Mouse (Mus musculus) heart, embryonic 13.5 days (tissue): ENCODE results near the gene Txlna. TPM values are rescaled to one million over a fixed set of nuclear protein-coding genes. Genes with fewer than 3 reads are reported as not detected.

ENCODE experiments used
- ATAC-seq: fragments of 200-750 bp; cut with Nextera tagmentation; 2 replicates; pipeline ENCODE4 v1.8.0; 2017; ENCODE audit warnings: moderate TSS enrichment; ENCODE audit not compliant: insufficient number of reproducible peaks, low FRiP score, low TSS enrichment; ENCODE audit errors: extremely low read depth
- H3K27ac ChIP-seq: fragments of 300-500 bp; sonication (generic); replicated peaks from 2 replicates; pipeline ENCODE4 v1.5.1; 2015; ENCODE audit warnings: moderate library complexity, mild to moderate bottlenecking, inconsistent platforms
- H3K27me3 ChIP-seq: fragments of 300-500 bp; sonication (generic); replicated peaks from 2 replicates; pipeline ENCODE4 v1.6.1; 2015; ENCODE audit warnings: mild to moderate bottlenecking, inconsistent platforms
- H3K36me3 ChIP-seq: fragments of 300-500 bp; sonication (generic); 2 replicates; pipeline ENCODE4 v1.6.1; 2015; ENCODE audit warnings: mild to moderate bottlenecking, inconsistent platforms
- H3K4me1 ChIP-seq: fragments of 300-500 bp; sonication (generic); 2 replicates; pipeline ENCODE4 v1.6.1; 2015; ENCODE audit warnings: inconsistent platforms
- H3K4me2 ChIP-seq: fragments of 300-500 bp; sonication (generic); 2 replicates; pipeline ENCODE4 v1.6.1; 2015; ENCODE audit warnings: inconsistent platforms, mild to moderate bottlenecking, moderate library complexity
- H3K4me3 ChIP-seq: fragments of 300-500 bp; sonication (generic); 2 replicates; pipeline ENCODE4 v1.5.1; 2015; ENCODE audit warnings: moderate library complexity, mild to moderate bottlenecking, inconsistent platforms
- H3K9ac ChIP-seq: fragments of 300-500 bp; sonication (generic); 2 replicates; pipeline ENCODE4 v1.6.1; 2015; ENCODE audit warnings: inconsistent platforms, mild to moderate bottlenecking, moderate library complexity
- H3K9me3 ChIP-seq: fragments of 300-500 bp; sonication (generic); 2 replicates; pipeline ENCODE4 v1.6.1; 2016; ENCODE audit warnings: inconsistent platforms
- WGBS: fragments of 180-500 bp; shearing (Covaris S2); methylation state at CpG from one replicate; pipeline ENCODE4 v1.1.7; 2015; ENCODE audit warnings: mixed read lengths; 5-methylcytosine and 5-hydroxymethylcytosine counted together
- polyA plus RNA-seq: library from polyadenylated mRNA; unstranded; fragments of >200 nt; fragmentation: Nextera tagmentation; extraction: Ambion mirVana; gene quantifications from 2 replicates; pipeline ENCODE4 v1.2.1, GENCODE M21; 2015

Gene Txlna
- polyA plus RNA-seq, 1 experiment from 2014 or later, result 47.5 TPM

DNA sequence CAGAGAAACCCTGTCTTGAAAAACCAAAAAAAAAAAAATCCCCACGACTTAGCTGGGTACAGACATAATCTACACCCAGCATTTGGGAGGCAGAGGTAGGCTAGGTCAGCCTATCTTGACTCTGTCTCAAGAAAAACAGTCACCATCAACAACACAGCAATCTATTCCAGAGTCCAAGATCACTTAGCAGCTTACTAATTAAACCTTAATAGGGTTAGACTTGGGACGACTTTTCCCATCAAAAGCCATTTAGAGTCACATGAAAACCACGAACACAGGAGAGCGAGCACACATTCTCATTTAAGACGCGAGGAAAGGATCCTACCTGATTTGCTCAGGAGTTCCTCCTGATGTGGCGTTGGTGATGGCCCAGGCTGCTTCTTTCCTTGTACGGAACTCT, 9.5 kb upstream of the Txlna start:
- Histone ChIP-seq H3K9ac (no peak overlapping the region), H3K27ac (no peak overlapping the region), H3K4me3 (no peak overlapping the region), H3K9me3 (no peaks in the 10 kb centered on the region), H3K27me3 (no peaks in the 10 kb centered on the region), H3K4me2 (no peak overlapping the region), H3K36me3 (peaks cover 96% of the 10 kb centered on the region), H3K4me1 (no peaks in the 10 kb centered on the region)
- WGBS, result 93% methylated on average over 8 of the region's 8 CpGs
- no peak for ATAC-seq

DNA sequence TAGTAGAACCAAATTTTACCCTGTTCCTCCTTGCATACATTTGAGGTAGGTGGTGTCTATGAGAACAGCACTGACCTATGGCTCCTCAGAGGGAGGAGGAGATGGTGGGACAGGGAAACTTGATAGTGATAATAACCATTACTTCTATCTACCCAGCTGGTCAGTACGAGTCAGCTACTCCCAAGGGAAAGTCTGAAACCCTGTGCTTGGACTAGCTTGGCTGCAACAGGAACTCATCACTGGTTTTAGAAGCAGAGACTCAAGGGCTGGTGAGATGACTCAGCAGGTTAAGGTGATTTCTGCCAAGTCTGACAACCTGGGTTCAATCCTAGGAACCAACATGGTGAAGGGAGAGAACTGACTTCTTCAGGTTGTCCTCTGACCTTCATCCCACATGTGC, 7.8 kb upstream of the Txlna start:
- no peaks in the 10 kb centered on the region for H3K9me3 ChIP-seq
- no peak overlapping the region for H3K4me2 ChIP-seq
- ATAC-seq, result no peak
- no peaks in the 10 kb centered on the region for H3K27me3 ChIP-seq
- H3K27ac ChIP-seq, result no peak overlapping the region
- 82% methylated on average over 1 of the region's 1 CpGs for WGBS
- no peaks in the 10 kb centered on the region for H3K4me1 ChIP-seq
- peaks cover 96% of the 10 kb centered on the region for H3K36me3 ChIP-seq
- no peak overlapping the region for H3K9ac ChIP-seq
- H3K4me3 ChIP-seq, result no peak overlapping the region

DNA sequence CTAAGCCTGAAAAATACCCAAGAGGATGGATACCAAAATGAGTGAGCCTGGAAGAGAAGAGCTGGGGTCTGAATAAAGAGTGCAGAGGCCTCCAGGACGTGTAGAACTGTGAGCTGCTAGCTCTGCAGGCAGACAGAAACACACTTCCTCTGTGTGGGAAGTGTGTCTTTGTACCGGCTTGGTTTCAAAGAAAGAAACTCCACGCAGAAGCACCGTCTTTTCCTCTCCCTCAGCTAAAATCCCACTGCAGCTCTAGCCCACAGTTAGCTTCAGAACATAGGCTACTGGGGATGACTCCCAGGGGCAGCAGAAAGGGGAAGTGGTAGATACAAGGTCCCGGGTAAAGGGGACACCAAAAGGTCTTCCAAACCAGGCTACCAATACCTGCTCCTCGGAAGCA, 4.3 kb upstream of the Txlna start:
- H3K4me1 ChIP-seq, result peaks cover 6% of the 10 kb centered on the region; the same call in 1 of the 2 replicates
- no peak overlapping the region for H3K9ac ChIP-seq
- H3K36me3 ChIP-seq, result peaks cover 65% of the 10 kb centered on the region
- no peak overlapping the region for H3K4me2 ChIP-seq
- H3K27me3 ChIP-seq, result no peaks in the 10 kb centered on the region
- H3K4me3 ChIP-seq, result no peak overlapping the region
- no peaks in the 10 kb centered on the region for H3K9me3 ChIP-seq
- WGBS, result 86% methylated on average over 6 of the region's 6 CpGs
- ATAC-seq, result no peak
- no peak overlapping the region for H3K27ac ChIP-seq

DNA sequence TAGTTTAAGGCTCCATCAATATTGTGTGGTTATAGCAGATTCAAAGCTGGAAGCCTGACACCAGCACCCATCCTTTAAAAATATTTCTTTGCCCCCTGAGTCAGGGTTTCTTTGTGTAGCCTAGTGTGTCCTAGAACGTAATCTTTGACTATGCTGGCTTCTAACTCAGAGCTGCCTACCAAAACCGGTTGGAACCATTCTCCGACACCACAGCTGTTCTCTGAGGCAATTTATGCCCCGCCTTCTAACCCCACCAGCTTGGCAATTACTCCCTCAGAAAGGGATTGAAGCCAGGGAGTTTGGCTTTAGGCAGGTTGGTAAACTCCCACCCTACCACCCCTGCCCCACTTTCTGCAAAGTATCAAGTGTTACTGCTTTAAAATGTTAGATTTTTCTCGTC, 891 bp upstream of the Txlna start:
- Histone ChIP-seq H3K36me3 (peaks cover 58% of the 10 kb centered on the region), H3K9me3 (no peaks in the 10 kb centered on the region), H3K9ac (peak overlapping the region; percentile 55; the same call in 1 of the 2 replicates), H3K4me2 (peak overlapping the region; percentile 87), H3K27ac (no peak overlapping the region), H3K4me1 (peaks cover 28% of the 10 kb centered on the region), H3K27me3 (no peaks in the 10 kb centered on the region), H3K4me3 (peak overlapping the region; percentile 66; the same call in 1 of the 2 replicates)
- 60% methylated on average over 5 of the region's 5 CpGs for WGBS
- no peak for ATAC-seq

DNA sequence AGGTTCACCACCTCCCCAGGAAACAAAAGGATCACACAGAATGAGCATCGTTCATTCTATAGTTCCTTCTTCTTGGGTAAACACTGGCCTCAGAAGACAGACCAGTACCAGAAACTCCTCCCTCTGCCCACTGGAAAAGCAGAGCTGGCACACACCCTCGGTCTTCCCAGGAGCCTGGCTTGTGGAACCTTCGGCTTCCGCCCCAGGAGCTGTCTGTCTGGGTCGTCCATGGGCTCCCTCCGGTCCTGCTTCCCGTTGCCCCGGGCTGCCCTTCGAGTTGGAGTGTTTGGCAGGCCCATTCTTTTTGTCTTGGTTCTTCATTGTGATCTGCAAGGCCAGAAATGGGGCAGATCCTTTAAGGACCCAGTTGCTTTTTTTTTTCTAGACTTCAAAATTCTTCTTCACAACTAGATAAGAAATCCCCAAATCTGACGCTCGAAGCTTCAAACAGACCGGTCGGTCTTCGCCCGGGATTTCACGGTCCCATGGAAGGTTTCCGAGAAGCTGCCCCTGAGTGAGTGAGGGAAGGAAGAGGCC, 696 bp downstream of the Txlna start:
- no peak for ATAC-seq
- WGBS, result 6% methylated on average over 17 of the region's 17 CpGs
- H3K4me3 ChIP-seq, result peak overlapping the region; percentile 66
- no peaks in the 10 kb centered on the region for H3K9me3 ChIP-seq
- no peaks in the 10 kb centered on the region for H3K27me3 ChIP-seq
- H3K4me2 ChIP-seq, result peak overlapping the region; percentile 87
- peaks cover 28% of the 10 kb centered on the region for H3K4me1 ChIP-seq
- H3K27ac ChIP-seq, result peak overlapping the region; percentile 94
- H3K36me3 ChIP-seq, result peaks cover 58% of the 10 kb centered on the region
- peak overlapping the region; percentile 91 for H3K9ac ChIP-seq

DNA sequence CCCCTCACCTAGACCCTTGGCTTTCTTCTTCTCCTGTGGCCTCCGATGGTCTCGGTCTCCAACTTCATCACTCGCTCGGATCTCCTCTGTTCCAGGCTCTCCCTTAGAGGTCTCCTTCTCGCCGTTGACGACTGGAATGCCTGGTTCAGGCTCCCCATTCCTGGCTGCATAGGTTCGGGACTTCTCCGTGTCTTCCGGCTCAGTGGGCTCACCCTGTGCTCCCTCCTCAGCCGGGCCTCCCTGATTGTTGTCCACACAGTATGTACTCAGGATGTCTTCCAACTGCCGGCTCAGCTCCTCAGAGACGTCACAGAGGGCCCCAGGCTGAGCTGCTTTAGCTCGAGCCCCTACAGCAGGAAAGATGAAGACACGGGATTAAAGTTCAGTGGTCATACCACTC, 1.6 kb downstream of the Txlna start:
- Histone ChIP-seq H3K9me3 (no peaks in the 10 kb centered on the region), H3K27ac (no peak overlapping the region), H3K27me3 (no peaks in the 10 kb centered on the region), H3K9ac (peak overlapping the region; percentile 91), H3K4me3 (peak overlapping the region; percentile 66), H3K36me3 (peaks cover 58% of the 10 kb centered on the region), H3K4me1 (peaks cover 28% of the 10 kb centered on the region), H3K4me2 (peak overlapping the region; percentile 87)
- ATAC-seq, result no peak
- WGBS, result 81% methylated on average over 15 of the region's 15 CpGs

DNA sequence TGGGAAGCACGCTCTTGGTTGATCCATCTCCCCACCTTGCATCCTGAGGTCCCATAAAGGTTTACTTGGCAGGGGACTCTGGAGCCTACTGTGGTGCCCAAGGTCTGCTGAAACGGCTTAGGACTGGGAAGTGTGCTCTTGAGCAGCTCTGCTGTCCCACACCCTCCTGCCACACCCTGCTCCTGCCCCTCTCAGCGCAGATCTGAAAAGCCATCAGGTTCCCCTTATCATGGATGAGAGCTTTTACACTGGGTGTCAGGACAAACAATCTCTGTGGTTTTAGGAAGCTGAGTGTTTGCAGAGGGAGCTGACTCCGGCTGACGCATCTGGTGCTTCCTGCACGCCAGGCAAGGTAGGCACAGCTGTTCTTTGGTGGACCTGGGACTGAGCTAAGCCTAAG, 7.0 kb downstream of the Txlna start:
- Histone ChIP-seq H3K36me3 (peaks cover 99% of the 10 kb centered on the region), H3K27me3 (no peaks in the 10 kb centered on the region), H3K27ac (no peak overlapping the region), H3K9me3 (no peaks in the 10 kb centered on the region), H3K4me1 (peaks cover 9% of the 10 kb centered on the region), H3K4me3 (no peak overlapping the region), H3K9ac (no peak overlapping the region), H3K4me2 (no peak overlapping the region)
- no peak for ATAC-seq
- 84% methylated on average over 6 of the region's 6 CpGs for WGBS

DNA sequence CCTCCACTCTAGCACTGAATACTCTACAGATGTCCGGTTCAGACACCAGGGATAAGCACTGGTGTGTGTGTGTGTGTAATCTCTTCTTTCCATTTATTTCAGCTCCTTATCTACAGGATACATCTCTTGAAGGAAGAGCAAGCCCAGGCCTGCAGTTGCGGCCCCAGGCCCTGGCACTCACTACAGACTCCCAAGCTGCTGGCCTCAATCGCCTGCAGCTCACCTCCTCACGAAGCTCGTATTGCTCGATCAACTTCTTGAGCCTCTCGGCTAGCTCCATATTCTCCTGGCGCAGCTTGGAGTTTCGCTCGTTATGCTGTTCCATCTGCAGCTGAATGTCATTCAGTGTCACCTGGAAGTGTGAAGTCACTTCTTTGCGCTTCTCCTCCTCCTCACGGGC, 9.0 kb downstream of the Txlna start:
- no peaks in the 10 kb centered on the region for H3K9me3 ChIP-seq
- H3K27ac ChIP-seq, result no peak overlapping the region
- no peak for ATAC-seq
- no peak overlapping the region for H3K4me3 ChIP-seq
- H3K27me3 ChIP-seq, result no peaks in the 10 kb centered on the region
- WGBS, result 89% methylated on average over 12 of the region's 12 CpGs
- no peaks in the 10 kb centered on the region for H3K4me1 ChIP-seq
- no peak overlapping the region for H3K9ac ChIP-seq
- H3K36me3 ChIP-seq, result peaks cover 100% of the 10 kb centered on the region
- no peak overlapping the region for H3K4me2 ChIP-seq

DNA sequence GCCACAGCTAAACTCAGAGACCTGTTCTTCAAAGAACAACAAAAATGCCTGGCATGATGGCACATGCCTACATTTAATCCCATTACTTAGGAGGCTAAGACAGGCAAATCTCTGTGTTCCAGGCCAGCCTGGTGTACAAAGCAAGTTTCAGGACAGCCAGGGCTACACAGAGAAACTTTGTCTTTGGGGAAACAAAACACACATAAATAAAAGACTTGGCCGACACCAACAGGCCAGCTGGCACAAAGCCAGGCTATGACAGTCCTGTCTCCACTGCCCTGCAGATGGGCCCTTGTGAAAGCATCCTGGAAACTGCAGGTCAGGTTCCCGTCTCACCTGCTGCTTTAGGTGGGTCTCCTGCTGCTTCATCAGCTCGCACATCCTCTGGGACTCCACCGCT, 9.9 kb downstream of the Txlna start:
- Histone ChIP-seq H3K4me2 (no peak overlapping the region), H3K9me3 (no peaks in the 10 kb centered on the region), H3K9ac (no peak overlapping the region), H3K4me1 (peaks cover under 1% of the 10 kb centered on the region; the same call in 1 of the 2 replicates), H3K36me3 (peaks cover 100% of the 10 kb centered on the region), H3K27ac (no peak overlapping the region), H3K4me3 (no peak overlapping the region), H3K27me3 (no peaks in the 10 kb centered on the region)
- WGBS, result 85% methylated on average over 4 of the region's 4 CpGs
- ATAC-seq, result no peak

DNA sequence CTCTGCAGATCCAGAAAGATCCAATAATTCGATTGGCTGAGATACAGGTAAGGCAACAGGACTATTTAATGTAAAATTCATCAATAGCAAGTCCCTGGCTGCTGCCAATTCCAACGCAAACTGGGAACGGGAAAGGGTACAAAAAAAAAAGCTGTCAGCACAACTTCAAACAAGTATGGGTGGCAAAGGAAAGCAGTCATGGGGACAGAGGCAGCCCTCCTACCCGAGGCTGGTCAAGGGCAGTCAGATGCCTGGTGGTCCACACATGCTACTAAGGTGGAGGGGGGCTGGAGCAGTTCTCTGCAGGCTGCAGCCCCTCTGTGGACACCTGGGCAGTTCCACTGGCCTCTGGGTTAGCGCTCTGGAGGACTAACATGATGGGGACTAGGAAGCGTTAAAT, 14.8 kb downstream of the Txlna start:
- Histone ChIP-seq H3K4me2 (no peak overlapping the region), H3K27me3 (no peaks in the 10 kb centered on the region), H3K4me1 (peaks cover 36% of the 10 kb centered on the region), H3K36me3 (peaks cover 53% of the 10 kb centered on the region), H3K9ac (peak overlapping the region; percentile 92; the same call in 1 of the 2 replicates), H3K27ac (no peak overlapping the region), H3K9me3 (no peaks in the 10 kb centered on the region), H3K4me3 (no peak overlapping the region)
- ATAC-seq, result no peak
- 73% methylated on average over 6 of the region's 6 CpGs for WGBS

DNA sequence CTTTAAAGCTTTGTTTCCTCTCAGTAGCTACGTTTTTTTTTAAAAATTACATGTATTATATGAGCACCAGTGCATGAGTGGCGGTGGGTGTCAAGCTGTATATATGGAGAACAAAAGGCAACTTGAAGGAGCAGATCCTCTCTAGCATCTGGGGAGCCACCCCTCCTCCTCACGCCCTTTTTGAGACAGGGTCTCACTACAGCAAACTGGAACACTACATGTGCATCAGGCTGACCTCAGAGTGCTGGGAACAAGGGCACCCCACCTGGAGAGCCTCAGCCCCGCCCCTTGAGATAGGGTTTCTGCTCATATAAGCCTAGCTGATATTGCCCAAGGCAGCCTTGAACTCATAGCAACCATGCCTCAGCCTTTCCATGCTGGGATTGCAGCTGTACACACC, 15.4 kb downstream of the Txlna start:
- no peaks in the 10 kb centered on the region for H3K27me3 ChIP-seq
- ATAC-seq, result no peak
- H3K9ac ChIP-seq, result peak overlapping the region; percentile 92
- 43% methylated on average over 4 of the region's 4 CpGs for WGBS
- H3K36me3 ChIP-seq, result peaks cover 47% of the 10 kb centered on the region
- H3K27ac ChIP-seq, result peak overlapping the region; percentile 90
- H3K4me1 ChIP-seq, result peaks cover 36% of the 10 kb centered on the region
- no peaks in the 10 kb centered on the region for H3K9me3 ChIP-seq
- H3K4me2 ChIP-seq, result peak overlapping the region; percentile 88
- H3K4me3 ChIP-seq, result peak overlapping the region; percentile 78; the same call in 1 of the 2 replicates

DNA sequence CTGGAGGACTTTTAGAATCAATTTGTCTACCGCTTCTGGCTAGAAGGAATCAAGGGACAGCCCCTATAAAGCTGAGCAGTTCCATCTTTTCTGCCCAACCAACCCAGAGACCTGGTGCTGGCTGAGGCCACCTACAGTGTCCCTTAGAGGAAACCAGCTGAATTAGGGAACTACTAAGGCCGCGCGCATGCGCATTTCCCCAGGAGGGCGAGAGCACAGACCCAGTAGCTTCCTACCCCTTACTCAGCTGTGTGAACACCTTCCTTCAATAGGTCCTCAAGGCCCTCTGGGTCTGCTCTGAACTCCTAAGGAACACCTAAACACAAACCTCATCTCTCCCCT, 15.9 kb downstream of the Txlna start:
- WGBS, result 1% methylated on average over 6 of the region's 6 CpGs
- no peak for ATAC-seq

More for the DNA sequence above, 15.9 kb downstream of the Txlna start:
- H3K27ac ChIP-seq, result peak overlapping the region; percentile 90
- no peaks in the 10 kb centered on the region for H3K27me3 ChIP-seq
- H3K9me3 ChIP-seq, result no peaks in the 10 kb centered on the region
- peak overlapping the region; percentile 78 for H3K4me3 ChIP-seq
- H3K36me3 ChIP-seq, result peaks cover 42% of the 10 kb centered on the region
- peaks cover 36% of the 10 kb centered on the region for H3K4me1 ChIP-seq
- H3K4me2 ChIP-seq, result peak overlapping the region; percentile 88
- peak overlapping the region; percentile 92 for H3K9ac ChIP-seq
